Mouse (Mus musculus): ENCODE measurements around the gene Cldn8. TPM values are rescaled to one million over a fixed set of nuclear protein-coding genes. Genes with fewer than 3 reads are reported as not detected.

The Cldn8 gene
- polyA plus RNA-seq, 1 experiment from 2014 or later, result 107 TPM

DNA sequence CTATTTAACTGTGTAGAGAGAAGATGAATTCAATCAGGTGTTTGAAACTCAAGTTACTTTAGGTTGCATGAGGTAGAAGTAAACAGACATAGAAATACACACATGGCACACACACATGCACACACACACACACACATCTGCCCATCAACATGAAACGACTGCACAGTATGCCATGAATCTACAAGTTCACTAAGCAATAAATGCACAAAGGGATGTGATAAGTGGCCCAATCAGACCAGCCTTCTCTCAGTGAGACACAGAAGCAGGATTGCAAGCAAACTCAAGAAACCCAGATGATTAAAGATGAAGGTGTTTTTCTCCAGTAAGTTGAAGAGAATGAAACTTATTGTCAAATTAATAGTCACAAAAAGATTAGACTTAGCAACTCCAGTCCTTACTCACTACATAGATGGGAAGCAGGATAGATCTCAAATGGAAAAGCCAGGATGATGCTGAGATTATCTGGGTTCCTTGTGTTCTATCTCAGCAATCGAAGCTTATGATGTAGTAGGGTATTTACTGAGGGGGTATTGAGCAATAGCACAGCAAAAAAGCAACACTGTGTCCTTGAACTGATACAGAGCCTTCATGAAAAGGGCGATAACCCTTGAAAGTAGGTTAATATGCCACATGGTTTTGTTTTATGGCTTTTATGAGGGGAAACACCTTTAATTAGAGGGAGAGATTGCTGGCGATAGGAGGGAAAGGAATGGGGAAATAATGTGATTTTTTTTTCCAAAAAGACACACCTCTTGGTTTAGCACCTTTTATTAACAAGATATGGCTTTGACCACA lies 13.1 kb upstream of the Cldn8 start:
- WGBS, result 52% methylated on average over 4 of the region's 4 CpGs
- no peaks in the 10 kb centered on the region for H3K9me3 ChIP-seq (ENCODE audit: control insufficient read depth, low read length)
- no peak overlapping the region for H3K9ac ChIP-seq (ENCODE audit: low read depth, low read length)
- H3K4me3 ChIP-seq (ENCODE audit: low read length), result no peak overlapping the region
- H3K27ac ChIP-seq (ENCODE audit: low read length), result 0 out of 2 replicates have a peak overlapping the region, but pooled peaks have one; percentile 46
- no peaks in the 10 kb centered on the region for H3K36me3 ChIP-seq (ENCODE audit: control insufficient read depth, insufficient read depth, low read length)
- H3K4me2 ChIP-seq (ENCODE audit: low read depth, low read length), result no peak overlapping the region
- no peaks in the 10 kb centered on the region for H3K27me3 ChIP-seq (replicated peaks; ENCODE audit: control insufficient read depth, insufficient read depth, low read length)
- ATAC-seq, result peak; percentile 91
- H3K4me1 ChIP-seq (ENCODE audit: control insufficient read depth, insufficient read depth, low read length), result no peaks in the 10 kb centered on the region

GRCm38 (mm10) chr16:88572904-88573404 lies 10.0 kb upstream of the Cldn8 start:
- no peak overlapping the region for H3K4me2 ChIP-seq (ENCODE audit: low read depth, low read length)
- ATAC-seq, result no peak
- 60% methylated on average over 5 of the region's 5 CpGs for WGBS

GRCm38 (mm10) chr16:88570136-88570535 lies 7.2 kb upstream of the Cldn8 start:
- H3K9ac ChIP-seq (ENCODE audit: low read depth, low read length), result no peak overlapping the region
- H3K9me3 ChIP-seq (ENCODE audit: control insufficient read depth, low read length), result no peaks in the 10 kb centered on the region
- no peak overlapping the region for H3K4me3 ChIP-seq (ENCODE audit: low read length)
- ATAC-seq, result peak; percentile 94
- no peak overlapping the region for H3K4me2 ChIP-seq (ENCODE audit: low read depth, low read length)
- H3K27ac ChIP-seq (ENCODE audit: low read length), result peak overlapping the region; percentile 77
- H3K27me3 ChIP-seq (replicated peaks; ENCODE audit: control insufficient read depth, insufficient read depth, low read length), result no peaks in the 10 kb centered on the region
- H3K36me3 ChIP-seq (ENCODE audit: control insufficient read depth, insufficient read depth, low read length), result no peaks in the 10 kb centered on the region
- no peaks in the 10 kb centered on the region for H3K4me1 ChIP-seq (ENCODE audit: control insufficient read depth, insufficient read depth, low read length)

More at GRCm38 (mm10) chr16:88572904-88573404, 10.0 kb upstream of the Cldn8 start:
- no peaks in the 10 kb centered on the region for H3K27me3 ChIP-seq (replicated peaks; ENCODE audit: control insufficient read depth, insufficient read depth, low read length)
- no peaks in the 10 kb centered on the region for H3K36me3 ChIP-seq (ENCODE audit: control insufficient read depth, insufficient read depth, low read length)
- H3K4me3 ChIP-seq (ENCODE audit: low read length), result no peak overlapping the region
- H3K9me3 ChIP-seq (ENCODE audit: control insufficient read depth, low read length), result no peaks in the 10 kb centered on the region
- no peak overlapping the region for H3K9ac ChIP-seq (ENCODE audit: low read depth, low read length)
- H3K27ac ChIP-seq (ENCODE audit: low read length), result no peak overlapping the region
- no peaks in the 10 kb centered on the region for H3K4me1 ChIP-seq (ENCODE audit: control insufficient read depth, insufficient read depth, low read length)

- Histone ChIP-seq H3K27ac (ENCODE audit: low read length) (peak overlapping the region; percentile 77), H3K4me3 (ENCODE audit: low read length) (no peak overlapping the region), H3K4me1 (ENCODE audit: control insufficient read depth, insufficient read depth, low read length) (no peaks in the 10 kb centered on the region), H3K9me3 (ENCODE audit: control insufficient read depth, low read length) (no peaks in the 10 kb centered on the region), H3K36me3 (ENCODE audit: control insufficient read depth, insufficient read depth, low read length) (no peaks in the 10 kb centered on the region), H3K4me2 (ENCODE audit: low read depth, low read length) (no peak overlapping the region), H3K9ac (ENCODE audit: low read depth, low read length) (no peak overlapping the region), H3K27me3 (replicated peaks; ENCODE audit: control insufficient read depth, insufficient read depth, low read length) (no peaks in the 10 kb centered on the region)
- peak; percentile 94 for ATAC-seq
- 66% methylated on average over 3 of the region's 3 CpGs for WGBS
Observed at GRCm38 (mm10) chr16:88569732-88570131, 6.7 kb upstream of the Cldn8 start.

- ATAC-seq, result no peak
- Histone ChIP-seq H3K27ac (ENCODE audit: low read length) (no peak overlapping the region), H3K9ac (ENCODE audit: low read depth, low read length) (no peak overlapping the region), H3K27me3 (replicated peaks; ENCODE audit: control insufficient read depth, insufficient read depth, low read length) (no peaks in the 10 kb centered on the region), H3K4me1 (ENCODE audit: control insufficient read depth, insufficient read depth, low read length) (no peaks in the 10 kb centered on the region), H3K9me3 (ENCODE audit: control insufficient read depth, low read length) (no peaks in the 10 kb centered on the region), H3K4me3 (ENCODE audit: low read length) (no peak overlapping the region), H3K4me2 (ENCODE audit: low read depth, low read length) (no peak overlapping the region), H3K36me3 (ENCODE audit: control insufficient read depth, insufficient read depth, low read length) (no peaks in the 10 kb centered on the region)
- WGBS, result 79% methylated on average over 1 of the region's 1 CpGs
Observed at GRCm38 (mm10) chr16:88569096-88569495, 6.1 kb upstream of the Cldn8 start.

GRCm38 (mm10) chr16:88561617-88562164 lies 1.3 kb downstream of the Cldn8 start:
- WGBS, result 42% methylated on average over 6 of the region's 6 CpGs
- Histone ChIP-seq H3K36me3 (ENCODE audit: control insufficient read depth, insufficient read depth, low read length) (no peaks in the 10 kb centered on the region), H3K9ac (ENCODE audit: low read depth, low read length) (peak overlapping the region; percentile 51), H3K4me3 (ENCODE audit: low read length) (peak overlapping the region; percentile 45), H3K9me3 (ENCODE audit: control insufficient read depth, low read length) (no peaks in the 10 kb centered on the region), H3K27me3 (replicated peaks; ENCODE audit: control insufficient read depth, insufficient read depth, low read length) (no peaks in the 10 kb centered on the region), H3K27ac (ENCODE audit: low read length) (peak overlapping the region; percentile 84; the same call in 1 of the 2 replicates), H3K4me1 (ENCODE audit: control insufficient read depth, insufficient read depth, low read length) (no peaks in the 10 kb centered on the region), H3K4me2 (ENCODE audit: low read depth, low read length) (no peak overlapping the region)
- no peak for ATAC-seq

DNA sequence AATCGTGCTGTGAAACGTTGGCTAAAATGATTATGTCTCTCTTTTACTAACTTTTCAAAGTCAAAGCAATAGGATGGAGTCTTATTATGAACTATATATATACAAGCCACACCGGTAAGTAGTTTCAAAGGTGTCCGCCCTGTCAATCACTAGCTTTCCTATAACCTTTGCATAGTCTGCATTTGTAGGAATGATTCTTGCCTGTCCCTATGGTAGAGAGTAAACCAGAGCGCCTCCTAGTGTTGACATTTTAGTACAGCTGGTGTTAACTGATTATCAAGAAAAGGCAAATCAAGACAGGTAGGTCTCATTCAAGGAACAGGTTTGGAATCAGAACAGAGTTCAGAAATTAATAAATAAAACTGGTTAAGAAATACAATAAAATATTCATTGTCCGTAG lies 20.5 kb downstream of the Cldn8 start:
- Histone ChIP-seq H3K27ac (ENCODE audit: low read length) (no peak overlapping the region), H3K9me3 (ENCODE audit: control insufficient read depth, low read length) (no peaks in the 10 kb centered on the region), H3K9ac (ENCODE audit: low read depth, low read length) (no peak overlapping the region), H3K36me3 (ENCODE audit: control insufficient read depth, insufficient read depth, low read length) (no peaks in the 10 kb centered on the region), H3K4me3 (ENCODE audit: low read length) (no peak overlapping the region), H3K4me2 (ENCODE audit: low read depth, low read length) (no peak overlapping the region), H3K4me1 (ENCODE audit: control insufficient read depth, insufficient read depth, low read length) (no peaks in the 10 kb centered on the region; the same call in 1 of the 2 replicates), H3K27me3 (replicated peaks; ENCODE audit: control insufficient read depth, insufficient read depth, low read length) (no peaks in the 10 kb centered on the region)
- WGBS, result 58% methylated on average over 6 of the region's 6 CpGs
- ATAC-seq, result no peak

- Histone ChIP-seq H3K9me3 (ENCODE audit: control insufficient read depth, low read length) (no peaks in the 10 kb centered on the region), H3K27me3 (replicated peaks; ENCODE audit: control insufficient read depth, insufficient read depth, low read length) (no peaks in the 10 kb centered on the region), H3K36me3 (ENCODE audit: control insufficient read depth, insufficient read depth, low read length) (no peaks in the 10 kb centered on the region), H3K4me1 (ENCODE audit: control insufficient read depth, insufficient read depth, low read length) (no peaks in the 10 kb centered on the region; the same call in 1 of the 2 replicates), H3K4me3 (ENCODE audit: low read length) (no peak overlapping the region), H3K9ac (ENCODE audit: low read depth, low read length) (no peak overlapping the region), H3K4me2 (ENCODE audit: low read depth, low read length) (no peak overlapping the region), H3K27ac (ENCODE audit: low read length) (no peak overlapping the region; the same call in 1 of the 2 replicates)
- ATAC-seq, result peak; percentile 96
- WGBS, result 56% methylated on average over 3 of the region's 3 CpGs
Observed at GRCm38 (mm10) chr16:88539841-88540487, 23.0 kb downstream of the Cldn8 start.

GRCm38 (mm10) chr16:88511348-88511747 lies 51.6 kb downstream of the Cldn8 start:
- H3K36me3 ChIP-seq (ENCODE audit: control insufficient read depth, insufficient read depth, low read length), result no peaks in the 10 kb centered on the region
- H3K4me3 ChIP-seq (ENCODE audit: low read length), result no peak overlapping the region
- H3K27ac ChIP-seq (ENCODE audit: low read length), result no peak overlapping the region
- no peaks in the 10 kb centered on the region for H3K9me3 ChIP-seq (ENCODE audit: control insufficient read depth, low read length)
- 0 out of 2 replicates have a peak, but pooled peaks have one; percentile 16 for ATAC-seq
- H3K27me3 ChIP-seq (replicated peaks; ENCODE audit: control insufficient read depth, insufficient read depth, low read length), result no peaks in the 10 kb centered on the region
- H3K4me1 ChIP-seq (ENCODE audit: control insufficient read depth, insufficient read depth, low read length), result 0 out of 2 replicates have a peak, but pooled peaks cover 2% of the 10 kb centered on the region
- H3K9ac ChIP-seq (ENCODE audit: low read depth, low read length), result no peak overlapping the region
- H3K4me2 ChIP-seq (ENCODE audit: low read depth, low read length), result no peak overlapping the region

Measured in intestine, embryonic 16.5 days (tissue).